Mouse (Mus musculus): ENCODE measurements around the gene Poglut1.
A peak's percentile ranks its signal among the peaks of the same experiment; 100 is the strongest.
"Not testable (repeated sequence)": the region's sequence is repeated elsewhere in the genome, so short reads cannot be mapped to it uniquely, and the experiment has no call there.

The Poglut1 gene

DNA sequence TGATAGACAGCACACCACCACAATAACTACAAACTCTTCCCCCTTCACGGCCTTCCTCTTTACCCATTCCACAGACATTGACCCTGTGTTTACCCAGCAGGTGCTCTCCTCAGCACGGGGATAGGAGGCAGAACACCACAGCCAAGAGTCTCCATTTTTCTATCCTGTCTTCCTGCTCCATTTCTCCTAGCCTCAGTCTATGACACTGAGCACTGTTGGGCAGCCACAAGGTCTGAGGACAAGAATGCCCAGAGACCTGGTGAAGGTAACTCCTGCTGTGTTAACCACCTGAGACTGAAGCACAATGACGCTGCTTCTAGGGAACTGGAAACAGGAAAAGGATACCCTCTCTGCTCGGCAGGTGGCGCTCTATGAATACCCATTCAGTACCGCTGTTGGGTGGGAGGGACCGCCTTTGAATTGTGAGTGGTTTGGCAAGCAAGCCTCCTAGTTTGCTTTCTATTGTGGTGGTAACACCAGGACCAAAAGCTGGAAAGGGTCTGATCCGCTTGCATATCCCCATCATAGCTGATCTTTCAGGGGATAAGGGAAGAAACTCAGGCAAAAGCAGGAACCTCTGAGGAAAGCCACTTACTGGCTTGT, 13.4 kb downstream of the Poglut1 start:
- peak; percentile 77 for DNase-seq (ENCODE audit: low read depth, low spot score)

GRCm38 (mm10) chr16:38526264-38526663, 23.8 kb downstream of the Poglut1 start:
- DNase-seq (ENCODE audit: low read depth, low spot score) = no peak

- peak; percentile 98 for DNase-seq (ENCODE audit: low read depth, low spot score)
These were observed 27.7 kb downstream of the Poglut1 start, which contains the start of gene Timmdc1 for GRCm38 (mm10) chr16:38522129-38523084. TSS of gene Timmdc1 (minus strand) at chr16:38522663.

GRCm38 (mm10) chr16:38521211-38521987, 28.7 kb downstream of the Poglut1 start:
- no peak for DNase-seq (ENCODE audit: low read depth, low spot score)

GRCm38 (mm10) chr16:38519140-38519539, 30.9 kb downstream of the Poglut1 start:
- no peak for DNase-seq (ENCODE audit: low read depth, low spot score)

DNA sequence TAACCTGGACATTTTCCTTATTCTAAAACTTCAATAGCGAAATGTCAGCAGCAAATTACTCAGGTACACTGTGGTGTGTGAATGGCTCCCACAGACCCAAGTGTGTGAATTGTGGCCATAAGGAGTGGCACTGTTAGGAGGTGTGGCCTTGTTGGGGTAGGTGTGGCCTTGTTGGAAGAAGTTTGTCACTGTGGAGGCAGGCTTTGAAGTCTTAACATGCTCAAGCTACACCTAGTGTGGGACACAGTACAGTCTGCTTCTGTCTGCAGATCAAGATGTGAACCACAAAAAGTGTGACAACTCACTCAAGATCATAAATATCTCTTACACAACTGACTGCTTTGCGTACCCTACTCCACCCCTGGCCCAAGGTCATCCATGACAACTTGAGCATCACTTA, 39.2 kb downstream of the Poglut1 start:
- no peak for DNase-seq (ENCODE audit: low read depth, low spot score)

- DNase-seq (ENCODE audit: low read depth, low spot score) = peak; percentile 63
These were observed 43.9 kb downstream of the Poglut1 start for GRCm38 (mm10) chr16:38506041-38506634.

DNA sequence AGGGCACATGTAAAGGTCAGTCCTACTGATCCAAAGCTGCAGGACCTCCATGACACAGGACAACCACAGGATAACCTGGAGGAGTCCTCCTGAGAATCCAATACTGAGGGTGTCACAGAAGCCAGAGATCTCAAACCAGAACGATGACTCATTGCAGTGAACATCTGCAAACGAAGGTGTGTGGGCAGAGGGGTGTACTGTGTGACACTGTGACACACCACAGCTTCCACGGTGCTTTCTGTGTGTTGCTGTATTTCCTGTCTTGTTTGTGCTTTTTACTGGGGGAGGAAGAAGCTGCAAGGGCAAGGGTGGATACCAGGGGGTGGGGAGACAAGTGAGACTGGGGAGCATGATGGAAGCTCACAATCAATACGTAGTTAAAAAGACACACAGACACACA, 46.5 kb downstream of the Poglut1 start:
- peak; percentile 43 for DNase-seq (ENCODE audit: low read depth, low spot score)

GRCm38 (mm10) chr16:38502469-38502868, 47.6 kb downstream of the Poglut1 start:
- no peak for DNase-seq (ENCODE audit: low read depth, low spot score)

- DNase-seq (ENCODE audit: low read depth, low spot score) = no peak
These were observed 53.4 kb downstream of the Poglut1 start for GRCm38 (mm10) chr16:38496604-38497140.

DNA sequence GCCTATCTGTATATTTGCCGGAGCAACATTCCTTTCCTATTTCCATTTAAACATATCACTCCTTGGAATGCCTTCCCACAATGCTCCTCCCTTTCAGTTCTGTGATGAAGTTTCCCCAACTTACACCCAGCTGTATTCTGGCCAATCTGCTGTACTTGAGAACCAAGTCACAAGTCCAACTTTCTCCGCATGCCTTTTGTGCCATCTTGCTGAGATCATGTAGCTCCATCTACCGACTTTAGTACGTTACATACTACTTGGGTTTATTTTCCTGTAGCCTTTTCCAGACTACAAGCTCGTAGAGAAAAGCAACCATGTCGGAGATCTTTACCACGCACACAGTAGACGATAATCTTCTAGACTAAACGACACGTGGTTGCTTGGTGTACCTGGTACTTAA, 56.2 kb downstream of the Poglut1 start:
- DNase-seq (ENCODE audit: low read depth, low spot score) = no peak

GRCm38 (mm10) chr16:38492551-38492950, 57.5 kb downstream of the Poglut1 start:
- no peak for DNase-seq (ENCODE audit: low read depth, low spot score)

- DNase-seq (ENCODE audit: low read depth, low spot score) = peak; percentile 29
These were observed 66.3 kb downstream of the Poglut1 start for GRCm38 (mm10) chr16:38483582-38484309.

DNA sequence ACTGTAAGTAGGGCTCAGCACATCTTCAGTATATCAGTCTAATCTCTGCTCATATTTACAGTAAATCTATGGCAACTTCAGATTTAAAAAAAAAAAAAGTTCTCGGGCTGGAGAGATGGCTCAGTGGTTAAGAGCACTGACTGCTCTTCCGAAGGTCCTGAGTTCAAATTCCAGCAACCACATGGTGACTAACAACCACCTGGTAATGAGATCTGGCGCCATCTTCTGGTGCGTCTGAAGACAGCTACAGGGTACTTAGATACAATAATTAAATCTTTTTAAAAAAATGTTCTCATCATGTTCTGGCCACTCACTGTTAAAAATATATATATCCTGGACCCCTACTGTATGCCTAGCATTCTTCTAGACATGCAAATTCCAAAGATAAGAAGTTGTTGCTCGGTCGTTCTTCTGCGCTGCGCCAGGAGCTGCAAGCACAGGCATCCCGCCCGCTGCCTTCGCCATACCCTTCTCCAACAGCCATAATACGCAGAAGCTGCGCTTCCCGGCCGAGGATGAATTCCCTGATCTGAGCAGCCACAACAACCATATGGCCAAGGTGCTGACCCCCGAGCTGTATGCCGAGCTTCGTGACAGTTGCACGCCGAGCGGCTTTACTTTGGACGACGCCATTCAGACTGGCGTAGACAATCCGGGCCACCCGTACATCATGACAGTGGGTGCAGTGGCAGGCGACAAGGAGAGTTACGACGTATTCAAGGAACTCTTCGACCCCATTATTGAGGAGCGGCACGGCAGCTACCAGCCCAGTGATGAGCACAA, 67.1 kb downstream of the Poglut1 start:
- DNase-seq (ENCODE audit: low read depth, low spot score) = peak; percentile 60

GRCm38 (mm10) chr16:38481327-38481726, 68.7 kb downstream of the Poglut1 start:
- DNase-seq (ENCODE audit: low read depth, low spot score) = no peak

DNA sequence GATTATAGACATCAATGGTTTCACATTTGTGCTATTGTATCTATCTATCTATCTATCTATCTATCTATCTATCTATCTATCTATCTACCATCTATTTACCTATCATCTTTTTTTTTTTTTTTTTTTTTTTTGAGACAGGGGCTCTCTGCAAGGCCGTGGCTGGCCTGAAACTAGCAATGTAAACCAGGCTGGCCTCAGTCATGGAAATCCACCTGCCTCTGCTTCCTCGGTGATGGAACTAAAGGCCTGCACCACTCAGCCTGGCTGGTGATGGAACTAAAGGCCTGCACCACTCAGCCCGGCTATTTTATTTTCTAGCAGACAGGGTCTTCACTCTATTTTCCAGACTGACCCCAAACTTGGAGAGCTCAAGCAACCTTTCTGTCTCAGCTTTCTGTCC, 71.8 kb downstream of the Poglut1 start:
- DNase-seq (ENCODE audit: low read depth, low spot score) = no peak

GRCm38 (mm10) chr16:38477241-38477608, 72.8 kb downstream of the Poglut1 start:
- not testable (repeated sequence) for DNase-seq (ENCODE audit: low read depth, low spot score)

DNA sequence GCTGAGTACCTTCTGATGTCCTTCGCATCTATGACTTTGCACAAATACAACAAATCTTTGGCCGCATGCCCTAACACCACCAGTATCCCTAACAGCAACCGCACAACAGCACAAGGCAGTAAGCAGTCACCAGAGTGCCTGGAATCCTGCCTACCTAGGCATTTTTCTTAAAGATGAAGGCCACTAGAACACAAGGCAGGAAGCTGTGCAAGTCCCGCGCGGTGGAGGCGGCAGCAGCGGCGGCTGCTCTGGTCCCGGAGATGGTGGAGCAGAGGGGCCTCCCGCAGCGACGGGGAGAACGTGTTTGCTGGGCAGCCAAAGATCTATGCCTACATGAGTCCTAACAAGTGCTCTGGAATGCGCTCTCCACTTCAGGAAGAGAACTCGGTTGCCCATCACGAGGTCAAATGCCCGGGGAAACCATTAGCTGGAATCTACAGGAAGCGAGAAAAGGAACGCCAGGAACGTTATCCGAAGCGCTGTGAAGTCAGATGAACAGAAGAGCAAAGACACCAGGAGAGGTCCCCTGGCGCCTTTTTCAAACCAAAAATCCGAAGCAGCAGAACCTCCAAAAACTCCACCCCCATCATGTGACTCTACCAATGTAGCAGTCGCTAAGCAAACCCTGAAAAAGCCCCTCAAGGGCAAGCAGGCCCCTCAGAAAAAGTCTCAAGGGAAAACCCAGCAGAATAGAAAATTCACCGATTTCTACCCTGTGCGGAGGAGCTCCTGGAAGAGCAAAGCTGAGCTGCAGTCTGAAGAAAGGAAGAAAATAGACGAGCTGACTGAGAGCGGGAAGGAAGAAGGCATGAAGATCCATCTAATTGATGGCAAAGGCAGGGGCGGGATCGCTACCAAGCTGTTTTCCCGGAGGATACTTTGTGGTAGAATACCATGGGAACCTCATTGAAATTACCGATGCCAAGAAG, 73.5 kb downstream of the Poglut1 start:
- DNase-seq (ENCODE audit: low read depth, low spot score) = peak; percentile 57

All from CD4-positive helper T cell, adult 2 months (primary cell).